Mouse (Mus musculus) midbrain, embryonic 11.5 days (tissue): ENCODE data around the gene Dnah17. TPM values are rescaled to one million over a fixed set of nuclear protein-coding genes. Genes with fewer than 3 reads are reported as not detected.
A peak's percentile ranks its signal among the peaks of the same experiment; 100 is the strongest.

Experiments
- ATAC-seq: fragments of 200-750 bp; cut with Nextera tagmentation; 2 replicates; pipeline ENCODE4 v1.8.0; 2017; ENCODE audit warnings: moderate TSS enrichment, moderate library complexity; ENCODE audit not compliant: low FRiP score
- DNase-seq: peaks from one replicate; pipeline ENCODE4 v3.0.0; 2015; ENCODE audit warnings: low spot score; ENCODE audit errors: missing footprints
- H3K27ac ChIP-seq: fragments of 300-500 bp; sonication (generic); 2 replicates; pipeline ENCODE4 v1.5.1; 2014; ENCODE audit warnings: low read depth, low read length
- H3K27me3 ChIP-seq: fragments of 300-500 bp; sonication (generic); 2 replicates; pipeline ENCODE4 v1.6.1; 2014; ENCODE audit warnings: mild to moderate bottlenecking, low read length, moderate library complexity, mixed read lengths; ENCODE audit not compliant: control insufficient read depth, insufficient read depth
- H3K36me3 ChIP-seq: fragments of 300-500 bp; sonication (generic); 2 replicates; pipeline ENCODE4 v1.6.1; 2014; ENCODE audit warnings: mild to moderate bottlenecking, low read length, moderate library complexity, mixed read lengths; ENCODE audit not compliant: control insufficient read depth, insufficient read depth
- H3K4me1 ChIP-seq: fragments of 300-500 bp; sonication (generic); 2 replicates; pipeline ENCODE4 v1.6.1; 2014; ENCODE audit warnings: low read length; ENCODE audit not compliant: control insufficient read depth, insufficient read depth
- H3K4me2 ChIP-seq: fragments of 300-500 bp; sonication (generic); 2 replicates; pipeline ENCODE4 v1.6.1; 2014; ENCODE audit warnings: mild to moderate bottlenecking, moderate library complexity
- H3K4me3 ChIP-seq: fragments of 300-500 bp; sonication (generic); 2 replicates; pipeline ENCODE4 v1.5.1; 2014; ENCODE audit warnings: low read depth, low read length
- H3K9ac ChIP-seq: fragments of 300-500 bp; sonication (generic); 2 replicates; pipeline ENCODE4 v1.6.1; 2014; ENCODE audit warnings: low read length
- H3K9me3 ChIP-seq: fragments of 300-500 bp; sonication (generic); 2 replicates; pipeline ENCODE4 v1.6.1; 2016; ENCODE audit warnings: low read length; ENCODE audit not compliant: control insufficient read depth
- WGBS: fragments of 180-500 bp; shearing (Covaris S2); extraction: QIAGEN DNeasy Blood & Tissue Kit; methylation state at CpG from one replicate; pipeline ENCODE4 v1.1.7; 2014; 5-methylcytosine and 5-hydroxymethylcytosine counted together
- polyA plus RNA-seq: library from polyadenylated mRNA; unstranded; fragments of >200 nt; fragmentation: Nextera tagmentation; extraction: Ambion mirVana; gene quantifications from 2 replicates; pipeline ENCODE4 v1.2.1, GENCODE M21; 2014

Dnah17 gene
- polyA plus RNA-seq: 0.08 and 0.11 TPM in 2 replicates

GRCm38 (mm10) chr11:118130534-118130933 lies at the start of gene Dnah17:
Gene Dnah17 (minus strand): TSS chr11:118130634.
- ATAC-seq: no peak

GRCm38 (mm10) chr11:118180199-118180598 lies 49.8 kb upstream of the Dnah17 start:
- no peak overlapping the region for H3K4me2 ChIP-seq
- no peaks in the 10 kb centered on the region for H3K9me3 ChIP-seq
- H3K27me3 ChIP-seq: no peaks in the 10 kb centered on the region
- DNase-seq (peak; percentile 28), ATAC-seq (no peak)
- no peak overlapping the region for H3K9ac ChIP-seq
- no peaks in the 10 kb centered on the region for H3K4me1 ChIP-seq
- 93% methylated on average over 7 of the region's 7 CpGs for WGBS
- no peak overlapping the region for H3K27ac ChIP-seq
- no peak overlapping the region for H3K4me3 ChIP-seq
- peaks cover 8% of the 10 kb centered on the region; the same call in 1 of the 2 replicates for H3K36me3 ChIP-seq

More at GRCm38 (mm10) chr11:118130534-118130933, at the start of gene Dnah17:
- Histone ChIP-seq H3K4me1 (0 out of 2 replicates have a peak, but pooled peaks cover 3% of the 10 kb centered on the region), H3K4me3 (no peak within 1 kb of the TSS), H3K9ac (no peak within 1 kb of the TSS), H3K36me3 (no peaks in the 10 kb centered on the region), H3K4me2 (no peak within 1 kb of the TSS), H3K9me3 (no peaks in the 10 kb centered on the region), H3K27ac (no peak within 1 kb of the TSS), H3K27me3 (no peaks in the 10 kb centered on the region)
- DNase-seq: no peak
- WGBS: 86% methylated on average over 7 of the region's 7 CpGs

GRCm38 (mm10) chr11:118178236-118178635 lies 47.8 kb upstream of the Dnah17 start:
- Histone ChIP-seq H3K9me3 (no peaks in the 10 kb centered on the region), H3K4me2 (no peak overlapping the region), H3K9ac (no peak overlapping the region), H3K36me3 (peaks cover 8% of the 10 kb centered on the region; the same call in 1 of the 2 replicates), H3K27me3 (no peaks in the 10 kb centered on the region), H3K4me3 (no peak overlapping the region), H3K4me1 (no peaks in the 10 kb centered on the region), H3K27ac (no peak overlapping the region)
- no peak for ATAC-seq
- no peak for DNase-seq
- 84% methylated on average over 5 of the region's 5 CpGs for WGBS

- Histone ChIP-seq H3K4me1 (no peaks in the 10 kb centered on the region), H3K4me3 (no peak overlapping the region), H3K27me3 (no peaks in the 10 kb centered on the region), H3K9me3 (no peaks in the 10 kb centered on the region), H3K9ac (no peak overlapping the region), H3K27ac (no peak overlapping the region), H3K36me3 (no peaks in the 10 kb centered on the region), H3K4me2 (no peak overlapping the region)
- DNase-seq (no peak), ATAC-seq (no peak)
- 91% methylated on average over 7 of the region's 7 CpGs for WGBS
Observed at GRCm38 (mm10) chr11:118174752-118175151, 44.3 kb upstream of the Dnah17 start.

- no peak for DNase-seq
- no peak for ATAC-seq
- Histone ChIP-seq H3K4me1 (no peaks in the 10 kb centered on the region), H3K4me3 (no peak overlapping the region), H3K9me3 (no peaks in the 10 kb centered on the region), H3K27ac (no peak overlapping the region), H3K36me3 (no peaks in the 10 kb centered on the region), H3K4me2 (no peak overlapping the region), H3K27me3 (no peaks in the 10 kb centered on the region), H3K9ac (no peak overlapping the region)
- WGBS: 75% methylated on average over 5 of the region's 5 CpGs
Observed at GRCm38 (mm10) chr11:118172768-118173167, 42.3 kb upstream of the Dnah17 start.

DNA sequence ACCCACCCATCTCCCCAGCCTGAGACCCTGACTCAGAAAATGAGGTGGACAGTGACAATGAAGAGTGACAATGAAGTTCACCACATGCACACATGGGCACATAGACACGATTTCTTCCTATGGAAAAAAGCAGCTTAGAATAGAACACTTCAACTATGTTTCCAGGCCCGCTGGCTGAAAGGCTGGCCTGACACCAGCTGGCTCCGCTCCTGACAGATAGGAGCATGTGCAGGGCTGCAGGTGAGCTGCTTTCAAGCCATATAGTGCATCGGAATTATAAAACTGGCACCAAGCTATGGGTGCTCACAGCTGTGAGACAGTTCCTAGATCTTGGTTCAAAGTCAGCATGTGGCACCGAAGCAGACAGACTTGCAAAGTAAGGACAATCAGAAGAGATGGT lies 39.9 kb upstream of the Dnah17 start:
- DNase-seq: no peak
- H3K36me3 ChIP-seq: no peaks in the 10 kb centered on the region
- no peak overlapping the region for H3K27ac ChIP-seq
- no peak overlapping the region for H3K4me2 ChIP-seq
- no peak overlapping the region for H3K4me3 ChIP-seq
- no peak for ATAC-seq
- 95% methylated on average over 5 of the region's 5 CpGs for WGBS
- H3K27me3 ChIP-seq: no peaks in the 10 kb centered on the region
- H3K4me1 ChIP-seq: no peaks in the 10 kb centered on the region
- no peaks in the 10 kb centered on the region for H3K9me3 ChIP-seq
- no peak overlapping the region for H3K9ac ChIP-seq

DNA sequence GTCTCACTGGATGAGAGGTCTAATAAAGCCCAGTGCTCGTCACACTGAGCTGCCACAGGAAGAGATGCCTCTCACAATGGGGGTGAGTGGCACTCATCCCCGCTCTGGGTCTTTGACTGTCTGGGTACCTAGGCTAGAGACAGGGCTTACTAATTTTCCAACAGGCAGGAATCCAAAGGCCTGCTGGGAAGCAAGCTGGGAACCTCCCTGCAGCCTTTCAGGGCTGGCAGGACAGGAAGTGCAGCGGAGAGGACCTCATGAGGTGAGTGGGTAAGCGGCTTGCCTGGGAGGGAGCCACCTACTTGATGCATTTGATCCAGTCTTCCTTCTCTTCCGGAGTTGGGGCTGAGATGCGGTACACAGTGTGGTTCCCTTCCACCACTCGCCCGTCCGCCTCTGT lies 38.3 kb upstream of the Dnah17 start:
- 76% methylated on average over 9 of the region's 9 CpGs for WGBS

DNA sequence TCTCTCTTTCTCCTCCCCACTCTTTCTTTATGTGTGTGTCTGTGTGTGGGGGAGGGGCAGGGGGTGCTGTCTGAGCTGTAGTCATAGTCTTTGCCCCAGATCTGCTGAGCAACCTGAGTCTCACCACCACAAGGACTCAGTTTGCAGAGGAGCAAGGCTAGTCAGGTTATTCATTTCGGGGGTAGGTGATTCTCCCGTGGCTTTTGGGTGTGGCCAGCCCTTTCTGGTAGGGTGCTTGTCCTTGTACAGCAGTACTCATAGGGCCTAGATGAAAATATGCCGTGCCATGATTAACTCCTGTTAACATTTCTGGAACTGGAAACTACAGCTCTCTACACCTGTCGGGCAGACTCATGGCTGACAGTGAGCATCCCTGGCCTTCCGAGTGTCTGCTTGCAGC lies 36.2 kb upstream of the Dnah17 start:
- H3K27me3 ChIP-seq: no peaks in the 10 kb centered on the region
- H3K4me1 ChIP-seq: no peaks in the 10 kb centered on the region
- no peak overlapping the region for H3K9ac ChIP-seq
- no peaks in the 10 kb centered on the region for H3K36me3 ChIP-seq
- no peak overlapping the region for H3K4me2 ChIP-seq
- ATAC-seq (no peak), DNase-seq (no peak)
- no peak overlapping the region for H3K4me3 ChIP-seq
- H3K27ac ChIP-seq: no peak overlapping the region
- H3K9me3 ChIP-seq: no peaks in the 10 kb centered on the region
- 89% methylated on average over 5 of the region's 5 CpGs for WGBS

More for the DNA sequence above, 38.3 kb upstream of the Dnah17 start:
- no peaks in the 10 kb centered on the region for H3K36me3 ChIP-seq
- H3K9me3 ChIP-seq: no peaks in the 10 kb centered on the region
- H3K27ac ChIP-seq: no peak overlapping the region
- no peak overlapping the region for H3K4me3 ChIP-seq
- H3K4me1 ChIP-seq: no peaks in the 10 kb centered on the region
- DNase-seq (no peak), ATAC-seq (no peak)
- H3K4me2 ChIP-seq: no peak overlapping the region
- no peak overlapping the region for H3K9ac ChIP-seq
- H3K27me3 ChIP-seq: no peaks in the 10 kb centered on the region

DNA sequence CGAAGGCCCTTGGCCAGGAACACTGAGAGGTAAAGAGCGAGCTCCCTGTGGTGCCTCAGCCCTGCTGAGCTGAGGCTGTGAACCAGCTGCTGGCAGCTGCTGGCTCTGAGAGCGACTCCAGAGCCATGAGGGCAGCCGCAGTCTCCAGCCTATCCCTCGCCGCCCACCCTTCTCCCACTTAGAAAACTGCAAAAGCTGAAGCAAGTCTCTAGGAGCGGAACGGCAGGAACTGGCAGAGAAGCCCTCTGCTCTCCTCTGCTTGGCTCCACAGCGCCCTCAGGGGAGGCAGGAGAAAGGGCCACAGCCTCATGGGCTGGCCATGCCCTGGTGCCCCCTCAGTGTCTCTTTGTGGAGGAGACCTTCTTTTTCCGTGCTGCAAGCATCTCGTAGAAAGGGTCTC lies 35.2 kb upstream of the Dnah17 start:
- no peak overlapping the region for H3K4me2 ChIP-seq
- no peak for DNase-seq
- H3K9ac ChIP-seq: no peak overlapping the region
- no peak for ATAC-seq
- H3K36me3 ChIP-seq: no peaks in the 10 kb centered on the region
- 37% methylated on average over 11 of the region's 11 CpGs for WGBS
- H3K9me3 ChIP-seq: no peaks in the 10 kb centered on the region
- no peaks in the 10 kb centered on the region for H3K4me1 ChIP-seq
- no peak overlapping the region for H3K4me3 ChIP-seq
- H3K27ac ChIP-seq: no peak overlapping the region
- no peaks in the 10 kb centered on the region for H3K27me3 ChIP-seq

DNA sequence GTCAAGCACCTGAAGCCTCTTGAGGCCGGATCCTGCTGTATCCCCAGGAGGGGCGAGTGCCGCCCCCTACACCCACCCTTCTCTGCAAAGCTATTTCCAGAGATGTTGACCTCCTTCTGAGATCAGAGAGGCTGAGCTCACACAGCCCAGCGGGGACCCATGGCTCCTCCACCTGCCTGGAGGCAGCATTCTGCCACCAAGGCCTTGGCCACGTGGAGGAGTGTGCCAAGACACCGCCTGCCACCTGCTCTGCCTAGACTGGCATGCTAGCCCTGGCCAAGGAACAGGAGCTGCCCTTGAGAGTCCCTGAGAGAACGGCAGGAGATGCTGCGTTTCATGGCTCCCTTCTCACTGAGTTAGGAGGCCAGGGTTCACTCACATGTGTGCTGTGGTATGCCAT lies 34.1 kb upstream of the Dnah17 start:
- Histone ChIP-seq H3K4me3 (no peak overlapping the region), H3K4me2 (no peak overlapping the region), H3K4me1 (no peaks in the 10 kb centered on the region), H3K27ac (no peak overlapping the region), H3K9me3 (no peaks in the 10 kb centered on the region), H3K9ac (no peak overlapping the region), H3K36me3 (no peaks in the 10 kb centered on the region), H3K27me3 (no peaks in the 10 kb centered on the region)
- ATAC-seq (no peak), DNase-seq (no peak)
- 79% methylated on average over 8 of the region's 8 CpGs for WGBS
